Mouse (Mus musculus) heart, adult 2 months (tissue): ENCODE measurements around the gene Hoxa10. TPM values are rescaled to one million over a fixed set of nuclear protein-coding genes. Genes with fewer than 3 reads are reported as not detected.

Source experiments
- DNase-seq, 2 experiments: peaks; one replicate each; pipeline ENCODE4 v3.0.0; 2021
- H3K27ac ChIP-seq: fragments of 200-600 bp; 2 replicates; pipeline ENCODE4 v1.8.1; 2022
- H3K27me3 ChIP-seq: fragments of 200-500 bp; 2 replicates; pipeline ENCODE4 v1.6.1; 2012; ENCODE audit warnings: mild to moderate bottlenecking, low read length, inconsistent platforms, mixed read lengths; ENCODE audit not compliant: control insufficient read depth, insufficient read depth
- H3K36me3 ChIP-seq: fragments of 200-500 bp; 2 replicates; pipeline ENCODE4 v1.6.1; 2012; ENCODE audit warnings: low read length, inconsistent platforms; ENCODE audit not compliant: control insufficient read depth, insufficient read depth
- H3K4me1 ChIP-seq: fragments of 200-500 bp; 2 replicates; pipeline ENCODE4 v1.6.1; 2011; ENCODE audit warnings: low read length; ENCODE audit not compliant: control insufficient read depth, insufficient read depth
- H3K4me3 ChIP-seq: fragments of 200-600 bp; 2 replicates; pipeline ENCODE4 v1.8.1; 2022
- H3K79me2 ChIP-seq: fragments of 200-500 bp; replicated peaks from 2 replicates; pipeline ENCODE4 v1.6.1; 2012; ENCODE audit warnings: mild to moderate bottlenecking, inconsistent platforms, low read length, moderate library complexity, mixed read lengths; ENCODE audit not compliant: control insufficient read depth, insufficient read depth
- H3K9ac ChIP-seq: fragments of 200-500 bp; 2 replicates; pipeline ENCODE4 v1.6.1; 2012; ENCODE audit warnings: low read depth, mild to moderate bottlenecking, control low read depth, inconsistent platforms, low read length, mixed read lengths
- CTCF ChIP-seq: fragments of 200-600 bp; IDR thresholded peaks from 2 replicates; pipeline ENCODE4 v1.8.1; 2022; ENCODE audit warnings: antibody characterized with exemption, mild to moderate bottlenecking, moderate library complexity
- EP300 ChIP-seq: fragments of 200-500 bp; IDR thresholded peaks from 2 replicates; pipeline ENCODE4 v1.6.1; 2011; ENCODE audit warnings: low read depth, low read length, control low read depth; ENCODE audit not compliant: insufficient read depth
- POLR2A ChIP-seq: fragments of 200-500 bp; IDR thresholded peaks from 2 replicates; pipeline ENCODE4 v1.6.1; 2011; ENCODE audit warnings: mild to moderate bottlenecking, low read depth, low read length, control low read depth; ENCODE audit not compliant: insufficient read depth
- WGBS: fragments of 180-500 bp; shearing (Covaris S2); methylation state at CpG from one replicate; pipeline ENCODE4 v1.1.7; 2018; 5-methylcytosine and 5-hydroxymethylcytosine counted together
- intact Hi-C: fragments of 180-260 bp; cut with DNase I; formaldehyde crosslinking; loops from one replicate; pipeline ENCODE4 v1.15.1; 2025
- polyA plus RNA-seq: library from polyadenylated mRNA; depleted of rRNA; stranded (reverse); fragments of >200 nt; gene quantifications from 2 replicates; pipeline ENCODE4 v1.2.3, GENCODE M21; 2012
- total RNA-seq, 2 experiments: library from RNA; stranded (reverse); gene quantifications; 2 replicates each; pipeline ENCODE4 v1.2.3; 2021

Gene Hoxa10
- total and polyA plus RNA-seq, 3 experiments = not detected

DNA sequence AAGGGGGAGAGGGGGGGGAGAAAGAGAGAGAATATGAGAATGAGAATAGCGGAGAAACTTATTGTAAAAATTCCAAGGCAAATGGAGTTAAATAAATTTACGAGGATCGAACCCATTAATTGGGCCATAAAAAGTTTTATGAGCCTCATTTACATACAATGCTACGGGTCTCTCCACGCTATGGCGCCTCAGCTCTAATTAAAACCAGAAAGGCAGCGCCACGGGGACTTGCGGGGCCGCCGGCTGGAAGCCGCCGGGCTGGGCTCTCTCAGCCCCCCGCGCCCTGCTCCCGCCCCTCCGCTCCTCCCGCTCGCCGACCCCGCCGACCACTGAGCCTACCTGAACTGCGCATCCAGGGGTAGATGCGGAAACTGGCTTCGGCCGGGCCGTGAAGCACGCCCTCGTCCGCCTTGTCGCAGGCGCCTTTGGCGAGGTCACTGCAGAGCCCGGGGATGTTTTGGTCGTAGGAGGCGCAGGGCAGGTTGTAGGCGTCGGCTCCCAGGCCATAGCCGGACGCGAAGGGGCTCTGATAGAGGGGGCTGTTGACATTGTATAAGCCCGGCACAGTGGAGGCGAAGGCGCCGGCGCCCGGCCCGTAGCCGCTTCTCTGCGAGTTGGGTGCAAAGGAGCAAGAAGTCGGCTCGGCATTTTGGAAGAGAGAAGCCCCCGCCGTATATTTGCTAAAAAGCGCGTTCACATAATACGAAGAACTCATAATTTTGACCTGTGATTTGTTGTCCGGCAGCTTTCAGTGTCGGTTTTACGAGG is 23.8 kb downstream of the Hoxa10 start:
- H3K79me2 ChIP-seq = no peaks in the 10 kb centered on the region
- H3K4me1 ChIP-seq = peaks cover 1% of the 10 kb centered on the region
- TF ChIP-seq CTCF = no peak
- no peak for TF ChIP-seq EP300
- no peak for TF ChIP-seq POLR2A
- 3% methylated on average over 60 of the region's 60 CpGs for WGBS
- no peak overlapping the region for H3K9ac ChIP-seq
- no peaks in the 10 kb centered on the region for H3K36me3 ChIP-seq
- H3K27me3 ChIP-seq = peaks cover 54% of the 10 kb centered on the region
- intact Hi-C loops = loop anchor here (5.0 kb wide), 1 partner anchor 35 kb away; no protein-coding TSS in a partner anchor
- no peak overlapping the region for H3K27ac ChIP-seq
- peak overlapping the region; percentile 28 for H3K4me3 ChIP-seq
- peak; percentile 19 to 47 for DNase-seq

DNA sequence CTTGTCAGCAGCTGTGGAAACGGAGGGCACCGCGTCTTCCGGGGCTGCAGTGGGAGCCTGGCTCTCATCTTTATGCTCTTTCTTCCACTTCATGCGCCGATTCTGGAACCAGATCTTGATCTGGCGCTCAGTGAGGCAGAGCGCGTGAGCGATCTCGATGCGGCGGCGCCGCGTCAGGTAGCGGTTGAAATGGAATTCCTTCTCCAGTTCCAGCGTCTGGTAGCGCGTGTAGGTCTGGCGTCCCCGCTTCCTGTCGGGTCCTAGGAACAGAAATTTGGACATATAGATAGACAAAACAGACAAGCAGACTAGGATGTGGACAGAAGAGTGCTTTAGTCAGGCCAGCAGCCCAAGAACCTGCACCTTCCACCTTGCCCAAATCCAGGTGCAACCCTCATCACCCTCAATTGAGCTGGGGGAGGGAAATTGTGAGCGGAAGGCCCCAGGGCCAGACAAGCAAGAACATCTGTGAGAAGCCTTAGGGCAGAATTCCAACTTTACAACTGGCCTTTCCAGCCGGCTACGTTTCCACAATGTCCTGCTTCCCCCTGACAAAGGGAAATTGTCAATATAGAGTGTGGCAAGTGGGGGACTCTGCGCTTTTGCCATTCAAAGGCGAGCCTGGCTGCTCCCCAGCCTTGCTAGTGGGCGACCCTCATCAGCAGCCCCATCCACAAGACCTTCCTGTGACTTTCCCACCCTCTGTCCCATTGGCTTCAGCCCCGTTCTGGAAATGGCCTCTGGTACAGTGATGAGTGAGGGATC is 24.7 kb downstream of the Hoxa10 start:
- H3K27ac ChIP-seq = no peak overlapping the region
- no peaks in the 10 kb centered on the region; the same call in 1 of the 2 replicates for H3K4me1 ChIP-seq
- peaks cover 50% of the 10 kb centered on the region for H3K27me3 ChIP-seq
- H3K9ac ChIP-seq = no peak overlapping the region
- intact Hi-C loops = loop anchor here (5.0 kb wide), 1 partner anchor 36 kb away; no protein-coding TSS in a partner anchor
- TF ChIP-seq POLR2A (no peak), EP300 (no peak), CTCF (no peak)
- DNase-seq = peak; percentile 3 to 27
- H3K36me3 ChIP-seq = no peaks in the 10 kb centered on the region
- WGBS = 4% methylated on average over 30 of the region's 30 CpGs
- no peaks in the 10 kb centered on the region for H3K79me2 ChIP-seq
- H3K4me3 ChIP-seq = no peak overlapping the region

DNA sequence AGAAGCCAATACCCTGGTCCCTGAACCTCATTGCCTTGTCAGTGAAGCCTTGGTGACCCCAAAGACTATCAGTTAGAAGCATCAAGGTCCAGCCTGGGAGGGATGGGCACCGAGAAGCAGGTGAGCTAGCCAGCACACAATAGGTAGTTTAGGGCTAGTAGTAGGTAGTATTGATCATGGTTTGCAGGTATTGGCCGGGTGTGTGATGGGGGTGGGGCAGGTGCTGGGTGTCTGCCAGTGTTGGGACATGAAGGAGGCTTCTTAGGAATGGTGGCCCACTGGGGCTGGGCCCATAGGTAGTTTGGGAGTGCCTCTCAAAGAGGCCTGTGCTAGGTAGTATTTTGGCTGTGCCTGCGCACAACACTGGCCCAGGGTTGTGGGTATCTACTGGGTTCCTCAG is 25.6 kb downstream of the Hoxa10 start:
- no peak overlapping the region for H3K27ac ChIP-seq
- no peak overlapping the region for H3K9ac ChIP-seq
- no peaks in the 10 kb centered on the region for H3K79me2 ChIP-seq
- no peaks in the 10 kb centered on the region; the same call in 1 of the 2 replicates for H3K4me1 ChIP-seq
- intact Hi-C loops = loop anchor here (5.0 kb wide), 1 partner anchor 37 kb away; no protein-coding TSS in a partner anchor
- no peaks in the 10 kb centered on the region for H3K36me3 ChIP-seq
- DNase-seq = peak in 1 of 2 experiments; percentile 2
- H3K4me3 ChIP-seq = no peak overlapping the region
- H3K27me3 ChIP-seq = peaks cover 49% of the 10 kb centered on the region
- WGBS = 32% methylated on average over 3 of the region's 3 CpGs
- TF ChIP-seq POLR2A (no peak), EP300 (no peak), CTCF (no peak)

DNA sequence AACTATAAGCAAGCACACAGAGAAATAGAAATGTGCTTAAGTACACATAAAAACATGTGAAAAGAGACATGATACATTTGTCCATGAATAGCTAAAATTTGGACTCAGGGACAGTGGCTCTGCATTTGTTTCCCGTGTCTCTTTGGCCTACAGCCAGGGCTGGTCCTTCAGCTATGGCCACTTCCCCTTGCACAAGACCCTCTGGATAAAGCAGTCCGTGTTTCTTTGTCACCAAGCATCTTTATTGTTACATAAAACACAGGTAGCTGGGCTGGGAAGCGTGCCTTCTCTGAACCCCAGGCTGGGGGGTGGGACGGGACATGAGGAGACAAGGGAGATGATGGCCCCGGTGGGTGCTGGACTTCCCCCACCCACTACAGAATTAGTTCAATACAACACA is 26.4 kb downstream of the Hoxa10 start:
- Histone ChIP-seq H3K27ac (no peak overlapping the region), H3K79me2 (no peaks in the 10 kb centered on the region), H3K4me1 (no peaks in the 10 kb centered on the region; the same call in 1 of the 2 replicates), H3K4me3 (no peak overlapping the region), H3K27me3 (peaks cover 50% of the 10 kb centered on the region), H3K9ac (no peak overlapping the region), H3K36me3 (no peaks in the 10 kb centered on the region)
- 20% methylated on average over 5 of the region's 5 CpGs for WGBS
- DNase-seq = peak; percentile 2 to 20
- no peak for TF ChIP-seq CTCF
- no peak for TF ChIP-seq EP300
- TF ChIP-seq POLR2A = no peak
- intact Hi-C loops = loop anchor here (5.0 kb wide), 1 partner anchor 1032 kb away; no protein-coding TSS in a partner anchor

DNA sequence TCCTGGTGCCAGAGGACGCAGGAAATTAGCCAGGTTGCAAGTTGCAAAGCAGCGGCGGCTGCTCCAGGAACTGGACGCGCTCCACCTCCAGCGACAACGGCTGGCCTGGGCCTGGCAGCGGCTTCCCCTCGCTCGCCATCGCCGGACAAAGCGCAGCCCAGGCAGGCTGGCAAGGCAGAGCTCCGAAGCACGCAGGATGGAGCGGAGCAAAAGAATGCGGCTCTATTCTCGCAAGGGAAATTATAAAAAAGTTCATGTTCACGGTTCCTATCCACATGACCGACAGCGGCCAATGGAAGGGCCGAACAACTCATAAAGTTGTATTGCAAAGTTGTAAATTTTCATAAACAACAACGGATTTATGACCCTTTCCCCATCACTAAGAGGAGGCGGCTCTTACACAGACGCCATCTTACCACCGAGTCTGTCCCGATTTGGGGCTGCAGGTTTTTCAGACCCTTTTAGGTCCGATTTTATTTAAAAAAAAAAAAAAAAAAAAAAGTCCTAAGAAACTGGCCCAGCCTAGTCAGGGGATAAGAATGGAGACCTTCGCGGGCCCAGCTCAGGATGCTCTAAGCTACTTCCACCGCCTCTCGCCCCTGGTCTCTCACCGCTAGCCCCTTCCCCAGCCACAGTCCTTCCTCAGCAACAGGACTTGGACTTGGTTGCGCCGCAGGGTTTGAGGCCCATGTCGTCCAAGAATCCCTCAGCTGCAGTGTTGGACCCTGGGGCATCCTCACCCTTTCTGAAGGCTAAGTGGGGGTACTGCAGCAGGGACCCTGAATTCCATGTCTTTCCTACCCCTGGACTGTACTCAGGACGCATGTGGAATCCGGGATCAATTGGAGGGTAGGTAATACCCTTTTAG is 27.3 kb downstream of the Hoxa10 start, which contains the start of the genes Hoxa3 and Gm28308:
Hoxa3 (minus strand) TSS at position 218 of the 868 bp plus-strand sequence.
Gm28308 (minus strand) TSS at position 221 of the 868 bp plus-strand sequence.
- 0 out of 2 replicates have a peak within 1 kb of the TSS, but pooled peaks have one; percentile 20 for H3K27ac ChIP-seq
- intact Hi-C loops = loop anchor here (5.0 kb wide), 1 partner anchor 1031 kb away; no protein-coding TSS in a partner anchor
- peak within 1 kb of the TSS; percentile 41; the same call in 1 of the 2 replicates for H3K9ac ChIP-seq
- DNase-seq = peak; percentile 21 to 48
- no peaks in the 10 kb centered on the region for H3K79me2 ChIP-seq
- peak within 1 kb of the TSS; percentile 43 for H3K4me3 ChIP-seq
- no peaks in the 10 kb centered on the region; the same call in 1 of the 2 replicates for H3K4me1 ChIP-seq
- H3K27me3 ChIP-seq = peaks cover 53% of the 10 kb centered on the region
- TF ChIP-seq CTCF (no peak), POLR2A (no peak), EP300 (no peak)
- WGBS = 6% methylated on average over 38 of the region's 38 CpGs
- no peaks in the 10 kb centered on the region for H3K36me3 ChIP-seq
